Mouse (Mus musculus) G1E (cell line): ENCODE measurements around the gene Hhip.

ENCODE experiments used
- CTCF ChIP-seq: IDR thresholded peaks from 2 replicates; pipeline ENCODE4 v1.5.1; 2012; ENCODE audit warnings: low read depth, low read length, inconsistent platforms, mixed read lengths
- GATA1 ChIP-seq: IDR thresholded peaks from 2 replicates; pipeline ENCODE4 v1.6.1; 2012; ENCODE audit warnings: borderline replicate concordance, low read length, inconsistent platforms, mixed read lengths
- TAL1 ChIP-seq: conservative IDR thresholded peaks from 2 replicates; pipeline ENCODE4 v1.6.1; 2012; ENCODE audit warnings: low read depth, low read length, inconsistent platforms, mixed read lengths

GRCm38 (mm10) chr8:80052838-80053237, 5.0 kb downstream of the Hhip start:
- TF ChIP-seq CTCF (no peak), TAL1 (no peak), GATA1 (no peak)
